Mouse (Mus musculus) frontal cortex, postnatal 10 days (tissue): ENCODE data around the gene Zfp967.
"Not testable (repeated sequence)": the region's sequence is repeated elsewhere in the genome, so short reads cannot be mapped to it uniquely, and the experiment has no call there.

Source experiments
- DNase-seq, 2 experiments: peaks; one replicate each; pipeline ENCODE4 v3.0.0; 2022; ENCODE audit warnings: low spot score in 2 of 2, mixed read lengths in 1 of 2

Gene Zfp967

GRCm38 (mm10) chr2:176520756-176521155, at the start of gene Zfp967:
Zfp967 (plus strand) TSS chr2:176521056.
- not testable (repeated sequence) for DNase-seq

- DNase-seq = not testable (repeated sequence)
Observed at GRCm38 (mm10) chr2:176486683-176487082, 34.2 kb upstream of the Zfp967 start, which contains the start of gene Gm14434. Gm14434 (minus strand) TSS chr2:176486783.
